Mouse (Mus musculus) embryonic facial prominence, embryonic 11.5 days (tissue): ENCODE data around the gene Dgkh. TPM values are rescaled to one million over a fixed set of nuclear protein-coding genes. Genes with fewer than 3 reads are reported as not detected.

ENCODE experiments used
- ATAC-seq: fragments of 200-750 bp; cut with Nextera tagmentation; replicated peaks from 2 replicates; pipeline ENCODE4 v1.8.0; 2017; ENCODE audit warnings: low read depth; ENCODE audit not compliant: insufficient number of reproducible peaks, low FRiP score, low TSS enrichment
- DNase-seq: peaks from one replicate; pipeline ENCODE4 v3.0.0-alpha.2; 2015; ENCODE audit warnings: low spot score
- H3K27ac ChIP-seq: fragments of 300-500 bp; sonication (generic); replicated peaks from 2 replicates; pipeline ENCODE4 v1.5.1; 2014; ENCODE audit warnings: mild to moderate bottlenecking, low read depth, low read length, control low read depth
- H3K27me3 ChIP-seq: fragments of 300-500 bp; sonication (generic); 2 replicates; pipeline ENCODE4 v1.6.1; 2014; ENCODE audit warnings: mild to moderate bottlenecking, low read length, moderate library complexity, mixed read lengths; ENCODE audit not compliant: control insufficient read depth, insufficient read depth
- H3K36me3 ChIP-seq: fragments of 300-500 bp; sonication (generic); replicated peaks from 2 replicates; pipeline ENCODE4 v1.6.1; 2014; ENCODE audit warnings: low read depth, mild to moderate bottlenecking, low read length, moderate library complexity, mixed read lengths; ENCODE audit not compliant: control insufficient read depth, insufficient read depth
- H3K4me1 ChIP-seq: fragments of 300-500 bp; sonication (generic); 2 replicates; pipeline ENCODE4 v1.6.1; 2014; ENCODE audit warnings: low read length, mixed read lengths; ENCODE audit not compliant: control insufficient read depth, insufficient read depth
- H3K4me2 ChIP-seq: fragments of 300-500 bp; sonication (generic); 2 replicates; pipeline ENCODE4 v1.6.1; 2014; ENCODE audit warnings: low read depth, mild to moderate bottlenecking, control low read depth, low read length, moderate library complexity
- H3K4me3 ChIP-seq: fragments of 300-500 bp; sonication (generic); 2 replicates; pipeline ENCODE4 v1.5.1; 2014; ENCODE audit warnings: low read depth, low read length, control low read depth
- H3K9ac ChIP-seq: fragments of 300-500 bp; sonication (generic); replicated peaks from 2 replicates; pipeline ENCODE4 v1.6.1; 2014; ENCODE audit warnings: mild to moderate bottlenecking, control low read depth, low read length
- H3K9me3 ChIP-seq: fragments of 300-500 bp; sonication (generic); replicated peaks from 2 replicates; pipeline ENCODE4 v1.6.1; 2016; ENCODE audit warnings: mild to moderate bottlenecking, low read length, inconsistent platforms, mixed read lengths; ENCODE audit not compliant: control insufficient read depth
- WGBS: fragments of 180-500 bp; shearing (Covaris S2); extraction: QIAGEN DNeasy Blood & Tissue Kit; methylation state at CpG from one replicate; pipeline ENCODE4 v1.1.7; 2014; 5-methylcytosine and 5-hydroxymethylcytosine counted together
- polyA plus RNA-seq: library from polyadenylated mRNA; unstranded; fragments of >200 nt; fragmentation: Nextera tagmentation; extraction: Ambion mirVana; gene quantifications from 2 replicates; pipeline ENCODE4 v1.2.1, GENCODE M21; 2014

Dgkh gene
- polyA plus RNA-seq, 1 experiment from 2014 or later: 1.2 TPM

DNA sequence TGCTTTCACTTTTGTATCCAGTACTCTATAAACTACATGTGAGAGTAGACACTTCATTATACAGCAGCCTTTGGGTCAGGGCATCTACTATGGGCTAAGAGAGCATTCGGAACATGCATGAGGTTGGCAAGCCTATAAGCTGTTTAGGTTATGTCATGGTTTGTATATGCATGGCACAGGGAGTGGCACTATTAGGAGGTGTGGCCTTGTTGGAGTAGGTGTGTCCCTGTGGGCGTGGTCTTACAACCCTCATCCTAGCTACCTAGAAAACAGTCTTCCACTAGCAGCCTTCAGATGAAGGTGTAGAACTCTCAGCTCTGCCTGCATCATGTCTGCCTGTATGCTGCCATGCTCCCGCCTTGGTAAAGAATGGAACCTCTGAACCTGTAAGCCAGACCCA, 139.6 kb downstream of the Dgkh start:
- Histone ChIP-seq H3K4me3 (no peak overlapping the region), H3K27ac (no peak overlapping the region), H3K4me2 (no peak overlapping the region), H3K27me3 (no peaks in the 10 kb centered on the region), H3K4me1 (no peaks in the 10 kb centered on the region), H3K9me3 (no peaks in the 10 kb centered on the region), H3K9ac (no peak overlapping the region), H3K36me3 (no peaks in the 10 kb centered on the region)
- DNase-seq (no peak), ATAC-seq (no peak)
- WGBS: 91% methylated on average over 3 of the region's 3 CpGs

DNA sequence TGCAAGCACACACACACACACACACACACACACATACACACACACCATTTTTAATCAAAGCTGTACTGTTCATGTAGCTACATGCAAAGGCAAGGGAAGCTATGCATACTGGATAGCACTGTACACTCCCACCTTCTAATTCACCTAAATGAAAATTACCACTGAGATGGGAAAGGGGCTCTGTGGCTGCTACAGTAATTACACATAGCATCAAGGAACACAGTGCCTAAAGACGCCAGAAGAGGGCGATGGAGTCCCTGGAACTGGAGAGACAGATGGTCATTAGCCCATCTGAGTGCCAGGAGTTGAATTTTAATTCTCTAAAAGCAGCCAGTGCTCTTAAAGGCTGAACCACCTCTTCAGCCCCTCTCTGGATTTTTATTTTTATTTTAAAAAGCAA, 142.2 kb downstream of the Dgkh start:
- ATAC-seq (no peak), DNase-seq (peak; percentile 68)
- 2% methylated on average over 2 of the region's 2 CpGs for WGBS
- Histone ChIP-seq H3K4me1 (no peaks in the 10 kb centered on the region), H3K4me3 (no peak overlapping the region), H3K27me3 (no peaks in the 10 kb centered on the region), H3K9ac (no peak overlapping the region), H3K9me3 (no peaks in the 10 kb centered on the region), H3K36me3 (no peaks in the 10 kb centered on the region), H3K4me2 (no peak overlapping the region), H3K27ac (no peak overlapping the region)

DNA sequence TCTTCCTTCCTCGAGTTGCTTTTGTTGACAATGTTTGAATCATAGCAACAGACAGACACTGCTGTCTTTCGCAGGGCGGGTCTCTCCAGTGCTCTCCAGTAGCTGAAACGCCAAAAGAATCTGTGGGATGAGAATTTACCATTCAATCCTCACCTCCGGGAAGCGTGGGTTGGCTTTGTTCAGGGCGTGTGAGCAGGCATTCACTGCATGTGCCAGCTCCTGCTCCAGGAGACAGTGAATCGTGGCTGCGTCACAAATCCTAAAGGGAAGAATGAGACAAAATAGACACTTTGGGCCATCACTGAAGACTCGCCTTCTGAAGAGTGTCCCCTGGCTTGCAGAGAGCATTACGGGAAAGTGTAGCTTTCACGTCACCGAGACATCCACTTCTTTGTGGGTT, 148.4 kb downstream of the Dgkh start:
- Histone ChIP-seq H3K9ac (no peak overlapping the region), H3K36me3 (no peaks in the 10 kb centered on the region), H3K4me2 (no peak overlapping the region), H3K9me3 (no peaks in the 10 kb centered on the region), H3K4me3 (no peak overlapping the region), H3K4me1 (no peaks in the 10 kb centered on the region), H3K27ac (no peak overlapping the region), H3K27me3 (no peaks in the 10 kb centered on the region)
- whole genome bisulfite sequencing: 89% methylated on average over 13 of the region's 13 CpGs
- no peak for ATAC-seq
- no peak for DNase-seq

- no peaks in the 10 kb centered on the region for H3K27me3 ChIP-seq
- DNase-seq (no peak), ATAC-seq (no peak)
- no peak overlapping the region for H3K4me2 ChIP-seq
- no peaks in the 10 kb centered on the region for H3K9me3 ChIP-seq
- H3K27ac ChIP-seq: no peak overlapping the region
- no peaks in the 10 kb centered on the region for H3K4me1 ChIP-seq
- no peak overlapping the region for H3K4me3 ChIP-seq
- no peak overlapping the region for H3K9ac ChIP-seq
- H3K36me3 ChIP-seq: no peaks in the 10 kb centered on the region
These were observed 149.4 kb downstream of the Dgkh start for GRCm38 (mm10) chr14:78583168-78583567.

GRCm38 (mm10) chr14:78575899-78576298, 156.7 kb downstream of the Dgkh start:
- DNase-seq (no peak), ATAC-seq (no peak)
- no peak overlapping the region for H3K4me3 ChIP-seq

GRCm38 (mm10) chr14:78568410-78568809, 164.2 kb downstream of the Dgkh start:
- Histone ChIP-seq H3K4me2 (no peak overlapping the region), H3K4me1 (no peaks in the 10 kb centered on the region), H3K4me3 (no peak overlapping the region), H3K27ac (no peak overlapping the region), H3K9me3 (no peaks in the 10 kb centered on the region), H3K27me3 (no peaks in the 10 kb centered on the region), H3K36me3 (no peaks in the 10 kb centered on the region), H3K9ac (no peak overlapping the region)
- DNase-seq (no peak), ATAC-seq (no peak)
- WGBS: 94% methylated on average over 5 of the region's 5 CpGs

More at GRCm38 (mm10) chr14:78575899-78576298, 156.7 kb downstream of the Dgkh start:
- Histone ChIP-seq H3K27ac (no peak overlapping the region), H3K9ac (no peak overlapping the region), H3K9me3 (no peaks in the 10 kb centered on the region), H3K36me3 (no peaks in the 10 kb centered on the region), H3K4me2 (no peak overlapping the region), H3K4me1 (no peaks in the 10 kb centered on the region), H3K27me3 (no peaks in the 10 kb centered on the region)
- whole genome bisulfite sequencing: 68% methylated on average over 13 of the region's 13 CpGs

- H3K9me3 ChIP-seq: no peaks in the 10 kb centered on the region
- no peak overlapping the region for H3K4me3 ChIP-seq
- WGBS: 76% methylated on average over 4 of the region's 4 CpGs
- H3K36me3 ChIP-seq: no peaks in the 10 kb centered on the region
- no peak overlapping the region for H3K4me2 ChIP-seq
- ATAC-seq: no peak
- no peak overlapping the region for H3K27ac ChIP-seq
- no peaks in the 10 kb centered on the region for H3K4me1 ChIP-seq
- no peak overlapping the region for H3K9ac ChIP-seq
- DNase-seq: no peak
- no peaks in the 10 kb centered on the region for H3K27me3 ChIP-seq
These were observed 166.1 kb downstream of the Dgkh start for GRCm38 (mm10) chr14:78566431-78566830.

DNA sequence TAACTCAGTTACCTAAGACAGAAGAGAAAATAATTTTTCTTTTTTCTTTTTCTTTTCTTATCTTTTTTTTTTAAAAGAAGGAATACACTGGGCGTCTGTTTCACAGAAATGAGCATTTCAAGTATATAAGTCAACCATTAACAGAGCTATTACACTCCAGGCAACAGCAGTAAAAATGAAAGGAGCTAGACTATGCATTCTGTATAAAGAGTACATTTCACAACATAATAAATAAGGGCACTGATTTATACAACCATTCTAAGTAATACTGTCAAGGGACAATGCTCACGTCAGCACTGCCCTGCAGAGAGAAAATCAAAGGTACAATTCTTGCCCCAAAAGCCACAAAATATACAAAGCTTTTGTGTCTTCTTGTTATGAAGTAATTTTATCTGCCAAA, 168.3 kb downstream of the Dgkh start:
- 85% methylated on average over 2 of the region's 2 CpGs for WGBS
- Histone ChIP-seq H3K27ac (no peak overlapping the region), H3K4me2 (no peak overlapping the region), H3K27me3 (no peaks in the 10 kb centered on the region), H3K4me3 (no peak overlapping the region), H3K4me1 (no peaks in the 10 kb centered on the region), H3K9me3 (no peaks in the 10 kb centered on the region), H3K36me3 (no peaks in the 10 kb centered on the region), H3K9ac (no peak overlapping the region)
- no peak for ATAC-seq
- DNase-seq: no peak
